Mouse (Mus musculus) neural tube, embryonic 12.5 days (tissue): ENCODE measurements around the gene Bcas1. TPM values are rescaled to one million over a fixed set of nuclear protein-coding genes. Genes with fewer than 3 reads are reported as not detected.

Source experiments
- ATAC-seq: fragments of 200-750 bp; cut with Nextera tagmentation; 2 replicates; pipeline ENCODE4 v1.8.0; 2017; ENCODE audit warnings: low read depth, mild to moderate bottlenecking, moderate TSS enrichment, moderate library complexity; ENCODE audit not compliant: low FRiP score
- H3K27ac ChIP-seq: fragments of 300-500 bp; sonication (generic); 2 replicates; pipeline ENCODE4 v1.5.1; 2016
- H3K27me3 ChIP-seq: fragments of 300-500 bp; sonication (generic); replicated peaks from 2 replicates; pipeline ENCODE4 v1.6.1; 2016; ENCODE audit warnings: mild to moderate bottlenecking
- H3K36me3 ChIP-seq: fragments of 300-500 bp; sonication (generic); 2 replicates; pipeline ENCODE4 v1.6.1; 2016; ENCODE audit warnings: mild to moderate bottlenecking
- H3K4me1 ChIP-seq: fragments of 300-500 bp; sonication (generic); 2 replicates; pipeline ENCODE4 v1.6.1; 2016
- H3K4me2 ChIP-seq: fragments of 300-500 bp; sonication (generic); replicated peaks from 2 replicates; pipeline ENCODE4 v1.6.1; 2016; ENCODE audit warnings: mild to moderate bottlenecking
- H3K4me3 ChIP-seq: fragments of 300-500 bp; sonication (generic); 2 replicates; pipeline ENCODE4 v1.5.1; 2016
- H3K9ac ChIP-seq: fragments of 300-500 bp; sonication (generic); 2 replicates; pipeline ENCODE4 v1.6.1; 2016; ENCODE audit warnings: mild to moderate bottlenecking
- H3K9me3 ChIP-seq: fragments of 300-500 bp; sonication (generic); 2 replicates; pipeline ENCODE4 v1.6.1; 2016; ENCODE audit warnings: mild to moderate bottlenecking
- WGBS: fragments of 180-500 bp; shearing (Covaris S2); methylation state at CpG from one replicate; pipeline ENCODE4 v1.1.7; 2016; 5-methylcytosine and 5-hydroxymethylcytosine counted together
- polyA plus RNA-seq: library from polyadenylated mRNA; unstranded; fragments of >200 nt; fragmentation: Nextera tagmentation; extraction: Ambion mirVana; gene quantifications from 2 replicates; pipeline ENCODE4 v1.2.1, GENCODE M21; 2016

Gene Bcas1
- polyA plus RNA-seq, 1 experiment from 2014 or later, result 12.8 TPM

GRCm38 (mm10) chr2:170450933-170451332, 23.3 kb upstream of the Bcas1 start:
- Histone ChIP-seq H3K9me3 (no peaks in the 10 kb centered on the region), H3K36me3 (no peaks in the 10 kb centered on the region), H3K27ac (no peak overlapping the region), H3K27me3 (no peaks in the 10 kb centered on the region), H3K4me2 (peak overlapping the region; percentile 26; the same call in 1 of the 2 replicates), H3K4me3 (no peak overlapping the region), H3K9ac (no peak overlapping the region), H3K4me1 (no peaks in the 10 kb centered on the region)
- no peak for ATAC-seq
- 11% methylated on average over 9 of the region's 9 CpGs for WGBS

- H3K4me3 ChIP-seq, result no peak overlapping the region
- no peak overlapping the region for H3K4me2 ChIP-seq
- no peaks in the 10 kb centered on the region for H3K27me3 ChIP-seq
- no peaks in the 10 kb centered on the region for H3K36me3 ChIP-seq
- 65% methylated on average over 10 of the region's 10 CpGs for WGBS
- H3K9ac ChIP-seq, result no peak overlapping the region
- no peak for ATAC-seq
- no peaks in the 10 kb centered on the region for H3K4me1 ChIP-seq
- no peak overlapping the region for H3K27ac ChIP-seq
- no peaks in the 10 kb centered on the region for H3K9me3 ChIP-seq
Measured at GRCm38 (mm10) chr2:170447651-170448050, 20.0 kb upstream of the Bcas1 start.

DNA sequence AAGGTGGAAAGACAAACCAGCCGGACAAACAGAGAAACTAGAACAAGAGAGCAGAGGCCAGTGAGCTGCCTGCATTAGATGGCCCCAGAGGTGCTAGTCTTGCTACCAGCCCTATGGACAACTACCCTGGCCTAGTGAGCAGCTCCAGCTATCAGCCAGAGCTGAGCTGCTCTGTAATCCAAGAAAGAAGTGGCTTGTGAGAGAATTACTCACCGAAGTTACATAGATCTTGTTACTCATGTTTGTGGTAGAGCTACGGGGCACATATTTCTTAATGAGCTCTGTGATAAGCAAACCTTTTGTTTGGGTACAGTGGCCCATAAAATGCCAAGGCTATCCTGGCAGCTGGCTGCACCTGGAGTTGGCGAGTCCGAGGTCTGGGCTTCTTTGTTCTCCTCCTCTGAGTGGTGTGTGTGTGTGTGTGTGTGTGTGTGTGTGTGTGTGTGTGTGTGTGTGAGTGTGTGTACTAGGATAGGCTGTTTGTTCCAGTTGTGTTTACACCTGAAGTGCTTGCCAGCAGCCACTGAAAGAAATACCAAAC, 19.3 kb upstream of the Bcas1 start:
- 71% methylated on average over 5 of the region's 5 CpGs for WGBS
- H3K27ac ChIP-seq, result no peak overlapping the region

DNA sequence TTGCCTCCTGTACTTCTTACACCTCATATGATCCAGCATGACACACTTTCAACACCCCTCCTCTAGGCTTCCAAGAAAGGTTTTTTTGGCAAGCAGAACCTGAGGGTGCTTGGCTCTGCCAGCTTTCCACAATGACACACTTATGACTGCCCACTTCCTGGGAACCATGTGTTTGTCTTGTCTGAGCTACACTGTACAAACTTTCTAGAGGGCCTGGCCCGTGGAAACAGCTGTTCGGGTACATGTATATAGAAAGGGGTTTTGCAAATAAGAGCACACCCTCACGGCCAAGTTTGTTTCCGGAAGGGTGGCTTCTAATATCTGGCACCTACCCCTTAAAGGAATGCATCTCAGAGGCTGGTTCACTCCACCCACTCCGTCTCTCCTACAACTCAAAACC, 18.2 kb upstream of the Bcas1 start:
- no peaks in the 10 kb centered on the region for H3K36me3 ChIP-seq
- no peak for ATAC-seq
- H3K4me3 ChIP-seq, result no peak overlapping the region
- no peak overlapping the region for H3K9ac ChIP-seq
- WGBS, result 92% methylated on average over 5 of the region's 5 CpGs
- no peaks in the 10 kb centered on the region for H3K27me3 ChIP-seq
- no peaks in the 10 kb centered on the region for H3K4me1 ChIP-seq
- no peak overlapping the region for H3K27ac ChIP-seq
- no peaks in the 10 kb centered on the region for H3K9me3 ChIP-seq
- no peak overlapping the region for H3K4me2 ChIP-seq

More for the DNA sequence above, 19.3 kb upstream of the Bcas1 start:
- Histone ChIP-seq H3K27me3 (no peaks in the 10 kb centered on the region), H3K36me3 (no peaks in the 10 kb centered on the region), H3K4me2 (no peak overlapping the region), H3K9ac (no peak overlapping the region), H3K4me1 (no peaks in the 10 kb centered on the region), H3K9me3 (no peaks in the 10 kb centered on the region), H3K4me3 (no peak overlapping the region)
- ATAC-seq, result no peak

GRCm38 (mm10) chr2:170442535-170442934, 14.9 kb upstream of the Bcas1 start:
- no peak for ATAC-seq
- WGBS, result 76% methylated on average over 3 of the region's 3 CpGs

DNA sequence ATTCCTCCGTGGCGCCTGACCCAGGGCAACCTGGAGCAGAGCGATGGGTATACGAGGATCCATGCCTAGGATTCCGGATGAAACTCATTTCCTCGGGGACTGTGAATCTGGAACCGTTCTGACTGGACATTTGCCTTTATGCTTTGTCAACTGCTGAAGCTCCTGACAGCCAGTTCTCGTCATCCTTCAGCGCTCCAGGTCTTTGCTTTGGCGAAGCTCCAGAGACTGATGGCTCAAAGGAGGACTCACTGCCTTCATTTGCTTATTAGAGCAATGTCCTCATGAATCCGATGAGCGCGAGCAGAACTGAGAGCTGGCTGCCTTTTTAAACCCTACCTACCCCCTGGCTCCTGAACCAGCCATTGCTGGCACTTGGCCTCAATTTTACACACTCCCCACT, 11.1 kb upstream of the Bcas1 start:
- H3K36me3 ChIP-seq, result no peaks in the 10 kb centered on the region
- no peak for ATAC-seq
- 59% methylated on average over 13 of the region's 13 CpGs for WGBS
- no peaks in the 10 kb centered on the region for H3K27me3 ChIP-seq
- no peak overlapping the region for H3K4me3 ChIP-seq
- H3K9me3 ChIP-seq, result no peaks in the 10 kb centered on the region
- no peak overlapping the region for H3K4me2 ChIP-seq
- H3K9ac ChIP-seq, result no peak overlapping the region
- no peaks in the 10 kb centered on the region for H3K4me1 ChIP-seq
- no peak overlapping the region for H3K27ac ChIP-seq

More at GRCm38 (mm10) chr2:170442535-170442934, 14.9 kb upstream of the Bcas1 start:
- Histone ChIP-seq H3K27me3 (no peaks in the 10 kb centered on the region), H3K4me3 (no peak overlapping the region), H3K9ac (no peak overlapping the region), H3K4me1 (no peaks in the 10 kb centered on the region), H3K27ac (no peak overlapping the region), H3K9me3 (no peaks in the 10 kb centered on the region), H3K36me3 (no peaks in the 10 kb centered on the region), H3K4me2 (no peak overlapping the region)

- ATAC-seq, result no peak
- WGBS, result 75% methylated on average over 4 of the region's 4 CpGs
- Histone ChIP-seq H3K9me3 (no peaks in the 10 kb centered on the region), H3K36me3 (no peaks in the 10 kb centered on the region), H3K4me2 (no peak overlapping the region), H3K9ac (no peak overlapping the region), H3K4me3 (no peak overlapping the region), H3K4me1 (no peaks in the 10 kb centered on the region), H3K27ac (no peak overlapping the region), H3K27me3 (no peaks in the 10 kb centered on the region)
Measured at GRCm38 (mm10) chr2:170436204-170436603, 8.6 kb upstream of the Bcas1 start.

DNA sequence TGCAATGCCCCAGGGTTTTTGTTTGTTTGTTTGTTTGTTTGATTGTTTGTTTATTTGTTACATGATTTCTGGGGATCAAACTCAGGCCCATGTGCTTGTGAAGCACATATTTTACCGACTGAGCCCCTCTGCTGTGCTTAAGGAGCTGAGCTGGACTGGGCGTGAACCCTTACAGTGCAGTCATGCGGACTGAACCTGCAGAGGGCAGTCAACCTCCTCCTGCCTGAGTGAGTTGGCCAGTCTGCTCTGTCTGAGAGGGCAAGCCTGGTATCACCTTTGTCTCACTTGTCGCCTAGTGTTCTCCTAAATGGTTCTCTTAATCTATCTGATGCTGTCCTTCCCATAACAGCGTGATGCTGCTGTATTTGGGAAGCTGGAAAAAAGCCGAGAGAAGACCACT, 4.5 kb upstream of the Bcas1 start:
- Histone ChIP-seq H3K9ac (no peak overlapping the region), H3K27ac (no peak overlapping the region), H3K4me1 (peaks cover 3% of the 10 kb centered on the region), H3K36me3 (no peaks in the 10 kb centered on the region), H3K4me2 (no peak overlapping the region), H3K4me3 (no peak overlapping the region), H3K9me3 (no peaks in the 10 kb centered on the region), H3K27me3 (no peaks in the 10 kb centered on the region)
- ATAC-seq, result no peak
- 62% methylated on average over 6 of the region's 6 CpGs for WGBS

GRCm38 (mm10) chr2:170428966-170429365, 1.3 kb upstream of the Bcas1 start:
- no peaks in the 10 kb centered on the region for H3K36me3 ChIP-seq
- H3K4me2 ChIP-seq, result no peak overlapping the region
- no peak overlapping the region for H3K9ac ChIP-seq
- H3K4me1 ChIP-seq, result peaks cover 3% of the 10 kb centered on the region
- H3K27ac ChIP-seq, result no peak overlapping the region
- H3K4me3 ChIP-seq, result no peak overlapping the region
- ATAC-seq, result 0 out of 2 replicates have a peak, but pooled peaks have one; percentile 29
- WGBS, result 45% methylated on average over 8 of the region's 8 CpGs
- no peaks in the 10 kb centered on the region for H3K9me3 ChIP-seq
- no peaks in the 10 kb centered on the region for H3K27me3 ChIP-seq

- 79% methylated on average over 3 of the region's 3 CpGs for WGBS
- Histone ChIP-seq H3K4me3 (no peak overlapping the region), H3K27ac (no peak overlapping the region), H3K9ac (no peak overlapping the region), H3K9me3 (no peaks in the 10 kb centered on the region), H3K4me2 (no peak overlapping the region), H3K4me1 (peaks cover 3% of the 10 kb centered on the region), H3K27me3 (no peaks in the 10 kb centered on the region), H3K36me3 (no peaks in the 10 kb centered on the region)
- ATAC-seq, result no peak
Measured at GRCm38 (mm10) chr2:170424131-170424530, 3.5 kb downstream of the Bcas1 start.

DNA sequence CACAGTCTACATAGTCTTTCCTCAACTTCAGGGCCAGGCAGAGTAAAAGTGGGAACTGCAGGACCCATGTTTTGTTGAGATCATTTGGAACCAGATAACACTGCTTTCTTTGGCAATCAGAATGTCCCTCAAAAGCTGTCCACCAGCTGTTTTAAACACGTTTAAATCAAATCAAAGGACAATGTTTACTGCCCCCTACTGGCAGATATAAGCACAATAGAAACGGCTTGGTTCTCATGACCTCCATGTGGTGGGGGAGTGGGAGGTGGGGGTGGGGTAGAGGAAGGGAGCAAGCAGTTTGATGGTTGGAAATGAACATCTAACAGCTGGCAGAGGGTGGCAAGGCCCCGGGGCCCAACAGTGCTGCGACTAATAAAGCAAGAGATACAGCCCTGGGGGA, 5.7 kb downstream of the Bcas1 start:
- 42% methylated on average over 4 of the region's 4 CpGs for WGBS
- Histone ChIP-seq H3K36me3 (no peaks in the 10 kb centered on the region), H3K4me3 (no peak overlapping the region), H3K27me3 (no peaks in the 10 kb centered on the region), H3K9ac (no peak overlapping the region), H3K4me2 (no peak overlapping the region), H3K9me3 (no peaks in the 10 kb centered on the region), H3K4me1 (no peaks in the 10 kb centered on the region), H3K27ac (no peak overlapping the region)
- no peak for ATAC-seq

- ATAC-seq, result no peak
Measured at GRCm38 (mm10) chr2:170418748-170419147, 8.9 kb downstream of the Bcas1 start.

DNA sequence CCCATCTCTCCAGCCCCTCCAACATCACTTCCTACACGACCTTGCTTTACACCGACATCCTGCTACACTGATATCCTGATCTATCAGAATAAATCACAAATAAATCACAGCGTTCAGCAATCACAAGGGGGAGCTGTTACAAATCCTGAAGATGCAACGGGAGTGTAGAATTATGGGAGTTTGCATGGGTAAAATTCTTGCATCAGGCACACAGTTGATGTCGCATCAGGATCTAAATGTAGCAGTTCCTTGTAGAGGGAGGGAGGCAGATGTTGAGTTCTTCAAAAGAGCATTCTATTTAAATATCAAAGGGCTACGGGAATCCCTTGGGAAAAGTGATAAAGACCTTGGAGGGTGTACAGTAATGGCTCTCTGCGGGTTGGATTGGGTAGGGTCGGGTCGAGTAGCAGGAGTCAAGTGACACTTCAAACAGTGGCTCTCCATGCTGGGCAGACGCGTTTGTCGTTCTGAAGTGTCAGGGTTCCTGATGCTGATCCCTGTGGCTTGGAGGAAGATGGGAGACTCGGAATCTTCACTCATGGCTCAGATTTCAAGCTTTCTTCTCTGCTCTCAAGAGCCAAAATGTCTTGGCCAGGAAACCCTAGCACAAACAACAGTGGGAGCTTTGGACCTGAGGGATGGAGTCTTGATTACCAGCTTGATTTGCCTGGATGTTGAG, 16.0 kb downstream of the Bcas1 start:
- Histone ChIP-seq H3K36me3 (no peaks in the 10 kb centered on the region), H3K27ac (no peak overlapping the region), H3K9ac (no peak overlapping the region), H3K27me3 (peaks cover 12% of the 10 kb centered on the region; the same call in 1 of the 2 replicates), H3K4me1 (peaks cover 18% of the 10 kb centered on the region; the same call in 1 of the 2 replicates), H3K9me3 (no peaks in the 10 kb centered on the region), H3K4me2 (peak overlapping the region; percentile 50), H3K4me3 (peak overlapping the region; percentile 20; the same call in 1 of the 2 replicates)
- ATAC-seq, result no peak
- 6% methylated on average over 13 of the region's 13 CpGs for WGBS

More at GRCm38 (mm10) chr2:170418748-170419147, 8.9 kb downstream of the Bcas1 start:
- H3K27ac ChIP-seq, result no peak overlapping the region
- H3K9ac ChIP-seq, result no peak overlapping the region
- no peaks in the 10 kb centered on the region for H3K9me3 ChIP-seq
- 50% methylated on average over 10 of the region's 10 CpGs for WGBS
- no peaks in the 10 kb centered on the region for H3K36me3 ChIP-seq
- H3K4me2 ChIP-seq, result no peak overlapping the region
- no peaks in the 10 kb centered on the region for H3K27me3 ChIP-seq
- no peak overlapping the region for H3K4me3 ChIP-seq
- no peaks in the 10 kb centered on the region for H3K4me1 ChIP-seq
